Mouse (Mus musculus) kidney, embryonic 14.5 days (tissue): ENCODE measurements around the gene Suco. TPM values are rescaled to one million over a fixed set of nuclear protein-coding genes. Genes with fewer than 3 reads are reported as not detected.

Experiments
- ATAC-seq: fragments of 200-750 bp; cut with Nextera tagmentation; 2 replicates; pipeline ENCODE4 v1.8.0; 2017; ENCODE audit warnings: moderate number of reproducible peaks, mild to moderate bottlenecking, moderate TSS enrichment, moderate library complexity; ENCODE audit not compliant: low FRiP score, low TSS enrichment
- H3K27ac ChIP-seq: fragments of 300-500 bp; sonication (generic); 2 replicates; pipeline ENCODE4 v1.5.1; 2014; ENCODE audit warnings: low read depth, mild to moderate bottlenecking, low read length, moderate library complexity, mixed read lengths
- H3K27me3 ChIP-seq: fragments of 300-500 bp; sonication (generic); 2 replicates; pipeline ENCODE4 v1.6.1; 2014; ENCODE audit warnings: mild to moderate bottlenecking, low read length; ENCODE audit not compliant: control insufficient read depth, insufficient read depth
- H3K36me3 ChIP-seq: fragments of 300-500 bp; sonication (generic); 2 replicates; pipeline ENCODE4 v1.6.1; 2014; ENCODE audit warnings: low read length, mixed read lengths; ENCODE audit not compliant: control insufficient read depth, insufficient read depth
- H3K4me1 ChIP-seq: fragments of 300-500 bp; sonication (generic); 2 replicates; pipeline ENCODE4 v1.6.1; 2014; ENCODE audit warnings: low read length, mixed read lengths; ENCODE audit not compliant: control insufficient read depth, insufficient read depth
- H3K4me2 ChIP-seq: fragments of 300-500 bp; sonication (generic); replicated peaks from 2 replicates; pipeline ENCODE4 v1.6.1; 2014; ENCODE audit warnings: low read depth, mild to moderate bottlenecking, low read length
- H3K4me3 ChIP-seq: fragments of 300-500 bp; sonication (generic); 2 replicates; pipeline ENCODE4 v1.5.1; 2014; ENCODE audit warnings: mild to moderate bottlenecking, low read length
- H3K9ac ChIP-seq: fragments of 300-500 bp; sonication (generic); 2 replicates; pipeline ENCODE4 v1.6.1; 2014; ENCODE audit warnings: low read depth, mild to moderate bottlenecking, low read length, moderate library complexity
- H3K9me3 ChIP-seq: fragments of 300-500 bp; sonication (generic); 2 replicates; pipeline ENCODE4 v1.6.1; 2016; ENCODE audit warnings: low read length; ENCODE audit not compliant: control insufficient read depth
- WGBS: fragments of 180-500 bp; shearing (Covaris S2); extraction: QIAGEN DNeasy Blood & Tissue Kit; methylation state at CpG from one replicate; pipeline ENCODE4 v1.1.7; 2014; 5-methylcytosine and 5-hydroxymethylcytosine counted together
- polyA plus RNA-seq: library from polyadenylated mRNA; unstranded; fragments of >200 nt; fragmentation: Nextera tagmentation; extraction: Ambion mirVana; gene quantifications from 2 replicates; pipeline ENCODE4 v1.2.1, GENCODE M21; 2014

Gene Suco
- 20.2 and 30.6 TPM in 2 replicates for polyA plus RNA-seq

GRCm38 (mm10) chr1:161876553-161877447 lies at the start of gene Suco:
Gene Suco, minus strand, starts transcription at chr1:161876682.
- H3K27me3 ChIP-seq = no peaks in the 10 kb centered on the region
- H3K36me3 ChIP-seq = no peaks in the 10 kb centered on the region
- H3K4me1 ChIP-seq = peaks cover 16% of the 10 kb centered on the region; the same call in 1 of the 2 replicates
- no peaks in the 10 kb centered on the region for H3K9me3 ChIP-seq
- ATAC-seq = peak; percentile 99
- H3K27ac ChIP-seq = peak within 1 kb of the TSS; percentile 92
- peak within 1 kb of the TSS; percentile 79 for H3K9ac ChIP-seq
- WGBS = under 1% methylated on average over 40 of the region's 74 CpGs
- peak within 1 kb of the TSS; percentile 67 for H3K4me2 ChIP-seq
- H3K4me3 ChIP-seq = peak within 1 kb of the TSS; percentile 68

DNA sequence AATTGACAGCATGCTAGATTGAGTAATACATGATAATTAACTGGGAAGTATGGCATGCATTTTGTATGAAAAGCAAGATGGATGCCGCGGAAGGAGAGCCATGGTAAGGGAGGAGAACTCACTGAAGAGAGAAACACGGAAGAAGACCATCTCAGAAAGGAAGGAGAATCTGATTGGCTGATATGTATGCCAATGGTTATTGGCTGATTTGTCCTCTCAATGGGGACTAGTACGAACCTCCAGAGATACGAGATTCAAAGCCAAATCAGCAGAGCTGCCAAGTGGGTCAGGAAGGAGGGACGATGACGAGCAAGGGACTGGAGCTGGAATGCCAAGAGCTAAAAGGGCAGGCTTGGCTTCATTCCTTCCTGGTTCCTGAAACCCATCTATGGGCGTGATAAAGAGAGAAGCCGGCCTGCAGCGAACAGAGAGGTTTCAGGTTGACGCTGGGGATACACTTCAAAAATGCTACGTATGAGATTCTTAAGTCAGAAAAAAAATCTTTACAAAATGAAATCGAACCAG lies 48.9 kb upstream of the Suco start:
- Histone ChIP-seq H3K27ac (no peak overlapping the region), H3K9ac (no peak overlapping the region), H3K27me3 (no peaks in the 10 kb centered on the region), H3K9me3 (no peaks in the 10 kb centered on the region), H3K4me2 (no peak overlapping the region), H3K36me3 (no peaks in the 10 kb centered on the region), H3K4me3 (no peak overlapping the region), H3K4me1 (no peaks in the 10 kb centered on the region)
- 93% methylated on average over 13 of the region's 13 CpGs for WGBS
- ATAC-seq = no peak

- Histone ChIP-seq H3K27me3 (no peaks in the 10 kb centered on the region), H3K9ac (no peak overlapping the region), H3K4me1 (no peaks in the 10 kb centered on the region), H3K4me2 (no peak overlapping the region), H3K27ac (no peak overlapping the region), H3K9me3 (no peaks in the 10 kb centered on the region), H3K36me3 (no peaks in the 10 kb centered on the region), H3K4me3 (no peak overlapping the region)
- WGBS = 56% methylated on average over 3 of the region's 3 CpGs
- ATAC-seq = no peak
These were observed 47.8 kb upstream of the Suco start for GRCm38 (mm10) chr1:161924321-161924720.

DNA sequence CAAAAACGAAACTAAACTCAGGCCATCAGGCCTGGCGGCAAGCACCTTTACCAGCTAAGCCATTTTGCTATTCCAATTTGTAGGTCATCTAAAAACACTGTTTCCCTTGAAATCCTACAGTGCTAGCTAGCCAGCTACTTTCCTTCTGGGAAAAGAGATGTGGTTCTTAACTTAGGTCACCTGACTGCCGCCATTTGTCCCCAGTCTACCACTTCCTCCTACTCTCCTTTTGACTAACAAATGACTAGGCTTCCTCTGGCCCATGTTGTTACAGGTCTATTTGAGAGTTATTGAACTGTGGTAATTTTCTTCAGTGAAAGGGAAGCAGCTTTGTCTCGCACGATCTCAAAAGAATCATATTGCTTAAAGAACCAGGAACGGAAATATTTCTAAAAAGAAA lies 45.4 kb upstream of the Suco start:
- H3K9ac ChIP-seq = no peak overlapping the region
- H3K4me2 ChIP-seq = no peak overlapping the region
- no peaks in the 10 kb centered on the region for H3K36me3 ChIP-seq
- no peaks in the 10 kb centered on the region for H3K9me3 ChIP-seq
- no peak overlapping the region for H3K4me3 ChIP-seq
- H3K27me3 ChIP-seq = no peaks in the 10 kb centered on the region
- ATAC-seq = no peak
- no peak overlapping the region for H3K27ac ChIP-seq
- 79% methylated on average over 6 of the region's 6 CpGs for WGBS
- H3K4me1 ChIP-seq = peaks cover 7% of the 10 kb centered on the region; the same call in 1 of the 2 replicates

GRCm38 (mm10) chr1:161920475-161921454 lies 44.3 kb upstream of the Suco start:
- no peaks in the 10 kb centered on the region for H3K36me3 ChIP-seq
- no peaks in the 10 kb centered on the region for H3K9me3 ChIP-seq
- no peak overlapping the region for H3K9ac ChIP-seq
- no peak overlapping the region for H3K27ac ChIP-seq
- no peaks in the 10 kb centered on the region for H3K27me3 ChIP-seq
- 89% methylated on average over 9 of the region's 9 CpGs for WGBS
- peaks cover 7% of the 10 kb centered on the region; the same call in 1 of the 2 replicates for H3K4me1 ChIP-seq
- no peak for ATAC-seq
- no peak overlapping the region for H3K4me2 ChIP-seq
- no peak overlapping the region for H3K4me3 ChIP-seq

- 91% methylated on average over 2 of the region's 2 CpGs for WGBS
- no peak for ATAC-seq
- peaks cover 7% of the 10 kb centered on the region; the same call in 1 of the 2 replicates for H3K4me1 ChIP-seq
- H3K27ac ChIP-seq = no peak overlapping the region
- no peak overlapping the region for H3K4me2 ChIP-seq
- H3K27me3 ChIP-seq = no peaks in the 10 kb centered on the region
- no peak overlapping the region for H3K9ac ChIP-seq
- H3K9me3 ChIP-seq = no peaks in the 10 kb centered on the region
- no peaks in the 10 kb centered on the region for H3K36me3 ChIP-seq
- H3K4me3 ChIP-seq = no peak overlapping the region
These were observed 43.1 kb upstream of the Suco start for GRCm38 (mm10) chr1:161919594-161919993.

GRCm38 (mm10) chr1:161918682-161919372 lies 42.3 kb upstream of the Suco start:
- H3K4me1 ChIP-seq = peaks cover 7% of the 10 kb centered on the region; the same call in 1 of the 2 replicates
- no peaks in the 10 kb centered on the region for H3K9me3 ChIP-seq
- no peaks in the 10 kb centered on the region for H3K36me3 ChIP-seq
- H3K4me2 ChIP-seq = no peak overlapping the region
- H3K27ac ChIP-seq = no peak overlapping the region
- WGBS = 51% methylated on average over 7 of the region's 7 CpGs
- H3K9ac ChIP-seq = no peak overlapping the region
- H3K27me3 ChIP-seq = no peaks in the 10 kb centered on the region
- 0 out of 2 replicates have a peak, but pooled peaks have one; percentile 14 for ATAC-seq
- no peak overlapping the region for H3K4me3 ChIP-seq

DNA sequence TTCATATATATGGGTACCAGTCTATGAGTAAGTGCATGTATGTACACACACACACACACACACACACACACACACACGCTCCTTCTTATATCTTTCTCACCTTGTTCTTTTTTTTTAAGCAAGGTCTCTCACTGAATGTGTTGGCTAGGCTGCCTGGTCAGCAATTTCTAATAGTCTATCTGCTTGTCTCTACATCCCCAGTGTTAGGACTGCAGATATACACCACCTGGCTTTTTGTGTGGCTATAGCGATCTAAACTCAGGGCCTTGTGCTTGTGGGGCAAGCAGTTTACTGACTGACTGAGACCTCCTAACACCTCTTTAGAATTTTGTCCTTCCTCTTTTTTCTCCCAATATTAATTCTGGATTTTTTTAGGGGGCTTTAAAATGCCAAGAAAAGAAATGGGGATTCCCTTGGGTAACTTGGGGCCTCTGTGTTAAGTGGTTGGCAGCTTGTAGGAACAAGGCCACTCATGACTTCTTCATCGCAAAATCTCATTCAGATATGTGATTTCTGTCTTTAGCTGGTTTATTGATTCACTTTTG lies 41.5 kb upstream of the Suco start:
- H3K9me3 ChIP-seq = no peaks in the 10 kb centered on the region
- H3K4me1 ChIP-seq = peaks cover 12% of the 10 kb centered on the region; the same call in 1 of the 2 replicates
- H3K4me3 ChIP-seq = no peak overlapping the region
- no peak overlapping the region for H3K9ac ChIP-seq
- H3K4me2 ChIP-seq = no peak overlapping the region
- no peak overlapping the region for H3K27ac ChIP-seq
- 79% methylated on average over 3 of the region's 3 CpGs for WGBS
- no peak for ATAC-seq
- no peaks in the 10 kb centered on the region for H3K27me3 ChIP-seq
- no peaks in the 10 kb centered on the region for H3K36me3 ChIP-seq
